Mouse (Mus musculus): Measurements from ENCODE around the gene Fgd2.
"Not testable (repeated sequence)": the region's sequence is repeated elsewhere in the genome, so short reads cannot be mapped to it uniquely, and the experiment has no call there.

Fgd2 gene

DNA sequence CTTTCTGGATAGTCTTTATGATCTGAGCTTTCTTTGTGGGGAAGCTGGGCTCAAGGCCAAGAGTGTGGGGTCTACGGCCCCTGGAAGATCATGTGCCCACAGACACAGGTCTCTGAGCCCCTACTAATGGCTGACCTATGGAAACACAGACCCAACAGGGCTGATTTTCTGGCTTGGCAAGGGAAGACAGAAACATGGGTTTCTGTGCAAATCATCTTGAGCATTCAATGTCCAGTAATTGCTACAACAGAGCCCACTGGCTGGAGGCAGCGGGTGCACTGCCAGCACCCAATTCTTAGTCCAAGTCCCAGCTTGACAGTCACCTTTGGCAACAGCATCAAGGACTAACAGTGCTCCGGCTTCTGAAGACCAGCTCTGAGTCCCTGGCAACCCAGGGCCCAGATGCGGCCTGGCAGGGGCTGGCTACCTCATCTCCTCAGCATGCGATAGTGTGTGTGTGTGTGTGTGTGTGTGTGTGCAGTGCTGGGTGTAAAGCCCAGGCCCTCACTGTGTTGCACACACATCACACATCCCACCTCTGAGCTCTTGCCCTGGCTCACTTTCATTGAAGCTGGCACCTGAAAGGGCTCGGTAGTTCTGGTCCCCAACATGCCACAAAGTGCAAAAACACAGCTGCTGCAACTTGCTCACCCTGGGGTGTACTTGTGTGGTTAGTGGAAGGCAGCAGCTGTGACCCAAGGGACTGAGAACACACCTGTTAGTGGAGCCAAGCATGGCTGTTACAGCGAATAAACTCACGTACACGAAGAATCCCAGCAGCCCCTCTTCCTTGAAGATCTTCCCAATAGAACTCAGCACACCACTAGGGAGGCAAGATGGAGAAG, 22.5 kb upstream of the Fgd2 start:
- DNase-seq = no peak

GRCm38 (mm10) chr17:29339170-29339768, 21.4 kb upstream of the Fgd2 start:
- DNase-seq = peak; percentile 73

DNA sequence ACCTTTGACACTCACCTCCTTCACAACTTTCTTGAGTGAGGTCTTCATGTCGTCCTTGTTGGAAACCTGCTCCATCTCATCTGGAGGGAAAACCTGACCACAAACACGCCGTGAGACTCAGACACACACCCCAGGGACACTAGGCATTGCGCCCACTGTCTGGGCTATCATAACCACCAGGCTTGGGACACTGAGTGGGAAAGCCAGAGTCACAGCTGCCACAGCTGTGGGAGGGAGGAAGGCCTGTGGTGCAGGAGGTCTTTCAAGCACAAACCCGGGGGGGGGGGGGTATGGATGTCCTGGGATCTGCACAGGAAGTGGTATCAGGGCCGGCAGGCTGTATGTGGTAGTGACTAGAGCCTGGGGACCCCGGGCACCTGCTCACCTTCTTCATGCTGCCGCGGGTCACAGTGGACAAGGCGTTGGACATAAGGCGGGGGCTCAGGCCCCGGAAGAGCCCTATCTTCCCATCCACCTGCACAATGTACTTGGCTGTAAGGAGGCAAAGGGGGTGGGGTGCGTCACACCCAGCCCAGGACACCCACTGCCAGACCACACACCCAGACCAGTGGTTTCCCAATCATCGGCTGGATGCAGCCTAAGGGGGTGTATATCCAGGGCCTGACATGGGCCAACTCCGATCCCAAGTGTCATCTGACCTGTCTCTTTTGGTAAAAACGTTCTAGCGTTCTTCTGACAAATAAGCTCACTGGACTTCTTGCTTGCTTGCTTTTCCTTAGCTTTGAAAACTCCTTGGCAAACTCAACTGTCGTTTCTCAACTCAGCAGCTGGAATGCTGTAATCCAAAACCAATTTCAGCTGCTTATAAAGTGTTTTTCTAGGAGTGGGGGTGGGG, 20.1 kb upstream of the Fgd2 start:
- DNase-seq = no peak

DNA sequence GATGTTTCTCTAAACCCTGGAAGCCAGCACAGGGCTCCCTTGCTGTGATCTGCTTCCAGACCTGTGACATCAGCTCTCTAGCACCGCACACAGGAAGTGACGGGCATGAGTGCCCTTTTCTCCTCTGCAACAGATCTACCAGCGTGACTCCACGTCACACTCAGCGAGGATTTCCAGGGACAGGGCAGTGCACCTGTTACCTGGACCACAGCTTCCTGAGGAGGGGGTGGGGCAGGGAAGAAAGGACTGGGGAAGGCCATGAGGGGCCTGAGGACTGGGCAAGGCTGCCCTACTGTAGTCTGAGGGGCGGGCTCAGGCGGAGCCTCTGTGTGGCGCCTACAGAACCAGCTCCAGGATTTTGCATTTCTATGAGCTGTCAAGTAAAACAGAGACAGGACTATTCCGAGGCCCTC, 19.1 kb upstream of the Fgd2 start:
- peak; percentile 67 for DNase-seq

GRCm38 (mm10) chr17:29342010-29342910, 18.5 kb upstream of the Fgd2 start:
- peak; percentile 73 for DNase-seq

GRCm38 (mm10) chr17:29343241-29343640, 17.5 kb upstream of the Fgd2 start:
- DNase-seq = no peak

DNA sequence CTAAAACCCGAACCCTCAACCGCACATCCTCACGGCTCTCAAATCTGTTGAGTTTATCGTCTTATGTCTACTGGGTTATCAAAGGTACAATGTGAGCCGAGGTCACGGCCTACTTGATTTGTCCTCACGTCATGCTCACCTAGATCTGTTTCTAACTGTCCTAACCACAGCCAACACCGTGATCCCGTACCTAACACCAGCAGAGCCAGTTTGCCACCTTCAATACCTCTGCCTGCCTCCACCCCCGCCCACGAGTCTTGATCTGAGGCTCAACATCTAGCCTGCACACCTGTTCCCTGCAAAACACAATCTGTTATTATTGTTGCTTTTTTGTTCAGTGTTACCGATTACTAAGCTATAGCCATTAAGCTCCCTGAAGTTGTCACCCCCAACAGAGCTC, 15.4 kb upstream of the Fgd2 start:
- no peak for DNase-seq

GRCm38 (mm10) chr17:29346496-29347125, 14.1 kb upstream of the Fgd2 start:
- DNase-seq = peak; percentile 49

DNA sequence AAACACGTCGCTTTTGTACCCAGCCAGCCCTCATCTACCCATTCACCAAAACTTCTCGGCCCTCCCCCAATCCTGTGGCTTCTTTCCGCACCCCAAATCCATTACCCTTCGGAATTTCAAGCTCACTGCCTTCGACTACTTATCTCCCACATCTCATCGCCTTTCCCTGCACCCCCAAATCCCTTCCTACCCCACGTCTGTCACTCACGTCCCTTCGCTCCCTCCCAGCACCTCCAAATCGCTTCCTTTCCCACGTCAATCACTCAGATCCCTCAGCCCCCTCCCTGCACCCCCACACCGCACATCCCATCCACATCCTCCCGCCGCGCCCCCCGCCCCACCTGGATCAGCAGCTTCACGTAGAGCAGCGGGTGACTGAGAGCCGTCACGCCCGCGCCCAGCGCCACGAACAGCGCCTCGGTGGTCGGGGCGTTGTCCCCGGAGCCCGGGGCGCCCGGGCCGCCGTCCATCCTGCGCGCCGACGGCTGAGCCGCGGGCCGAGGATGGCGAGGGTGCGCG, 13.5 kb upstream of the Fgd2 start:
- no peak for DNase-seq

GRCm38 (mm10) chr17:29347645-29348256, 13.0 kb upstream of the Fgd2 start, which contains the start of gene Mtch1:
TSS of gene Mtch1 (minus strand) at chr17:29347934.
- DNase-seq = peak; percentile 100

DNA sequence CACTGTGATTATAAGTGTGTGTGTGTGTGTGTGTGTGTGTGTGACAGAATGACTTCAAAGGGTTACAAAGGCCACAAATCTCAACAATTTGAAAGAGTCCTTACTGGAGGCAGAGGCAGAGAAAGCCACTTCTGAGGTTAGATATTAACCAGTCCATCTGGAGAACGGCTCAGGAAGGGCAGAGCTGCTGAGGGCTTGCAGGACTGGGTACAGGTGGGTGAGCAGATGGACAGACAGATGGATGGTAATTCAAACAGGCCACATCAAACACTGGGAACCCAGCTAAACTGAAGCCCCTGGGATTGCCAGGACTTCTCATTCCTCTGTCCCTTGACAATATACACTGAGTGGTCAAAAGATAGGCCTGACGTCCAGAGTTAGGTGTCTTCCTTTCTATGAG, 11.7 kb upstream of the Fgd2 start:
- DNase-seq = no peak

- DNase-seq = not testable (repeated sequence)
Measured at GRCm38 (mm10) chr17:29351056-29351455, 9.7 kb upstream of the Fgd2 start.

DNA sequence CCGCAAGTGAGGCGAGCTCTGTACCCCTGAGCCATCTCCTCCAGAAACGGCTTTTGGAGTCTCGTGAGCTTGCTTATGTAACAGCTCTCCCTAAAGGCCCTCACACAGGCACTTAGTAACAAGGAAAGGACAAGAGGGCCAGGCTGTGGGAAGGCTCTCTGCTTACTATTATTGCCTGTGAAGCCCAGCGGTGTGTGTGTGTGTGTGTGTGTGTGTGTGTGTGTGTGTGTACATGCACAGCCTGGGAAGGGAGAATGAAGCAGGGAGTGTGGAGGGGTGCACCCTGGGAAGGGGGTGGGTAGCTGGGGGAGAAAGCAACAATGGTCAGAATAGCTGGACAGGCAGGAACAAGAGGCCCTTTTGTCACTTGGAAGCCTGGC, 5.3 kb upstream of the Fgd2 start:
- peak; percentile 36 for DNase-seq

DNA sequence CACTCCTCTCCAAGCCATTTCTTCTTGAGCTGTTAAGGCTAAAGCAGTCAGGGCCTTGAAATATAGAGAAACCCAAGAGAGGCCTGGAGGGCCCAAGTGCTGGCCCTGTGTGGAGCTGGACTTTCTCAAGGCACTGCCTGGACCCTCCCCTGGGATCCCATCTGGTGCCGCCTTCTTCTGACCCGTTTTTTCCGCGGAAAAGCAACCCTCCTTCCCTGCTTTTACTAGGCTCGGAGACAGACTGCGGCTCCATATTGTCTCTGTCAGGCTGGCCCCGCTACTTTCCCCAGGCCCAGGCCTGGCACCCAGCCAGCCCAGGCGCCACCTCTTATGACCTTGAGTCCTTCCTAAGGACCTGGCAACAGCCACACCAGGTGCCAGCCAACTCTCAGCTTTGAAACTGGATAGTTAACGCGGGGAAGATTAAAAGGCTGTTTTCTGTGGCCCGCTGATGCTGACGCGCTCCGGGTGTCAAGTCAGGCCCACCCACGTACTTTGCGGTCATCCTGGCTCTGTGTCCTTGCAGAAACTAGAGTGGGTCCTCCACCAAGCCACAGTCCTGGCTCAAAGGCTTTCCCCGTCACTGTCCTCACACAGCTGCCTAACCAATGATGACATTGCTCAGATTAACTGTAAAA, 4.8 kb upstream of the Fgd2 start:
- DNase-seq = peak; percentile 86

GRCm38 (mm10) chr17:29356479-29356856, 4.2 kb upstream of the Fgd2 start:
- DNase-seq = peak; percentile 91

GRCm38 (mm10) chr17:29356882-29357281, 3.8 kb upstream of the Fgd2 start:
- no peak for DNase-seq

DNA sequence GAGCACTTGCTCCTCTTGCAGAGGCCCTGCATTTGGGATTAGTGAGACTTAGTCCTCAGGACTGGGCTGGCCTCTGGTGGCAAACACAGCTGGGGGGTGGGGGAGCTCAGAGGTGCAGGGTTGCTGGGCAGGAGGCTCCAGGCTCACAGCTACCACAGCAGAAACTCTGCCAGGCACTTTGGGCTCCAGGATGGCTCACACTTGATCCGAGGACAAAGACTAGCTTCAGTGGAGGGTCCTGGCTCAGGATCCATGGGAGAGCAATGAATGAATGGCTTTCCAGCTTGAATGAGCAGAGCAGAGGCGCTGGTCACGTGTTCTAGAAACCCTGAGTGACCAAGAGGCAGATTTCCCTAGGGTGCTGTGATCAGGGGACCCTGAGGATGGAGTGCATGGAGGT, 1.8 kb upstream of the Fgd2 start:
- DNase-seq = no peak

- no peak for DNase-seq
Measured at GRCm38 (mm10) chr17:29361982-29362691, 1.4 kb downstream of the Fgd2 start.

GRCm38 (mm10) chr17:29363109-29363508, 2.4 kb downstream of the Fgd2 start:
- DNase-seq = no peak

GRCm38 (mm10) chr17:29365105-29365621, 4.4 kb downstream of the Fgd2 start:
- DNase-seq = no peak

Measured in kidney, postnatal 14 days (tissue).